Mouse (Mus musculus): Measurements from ENCODE around the gene Dgkb. TPM values are rescaled to one million over a fixed set of nuclear protein-coding genes. Genes with fewer than 3 reads are reported as not detected.
A peak's percentile ranks its signal among the peaks of the same experiment; 100 is the strongest.

Dgkb gene
- polyA plus RNA-seq, 1 experiment from 2014 or later = 4.7 TPM

DNA sequence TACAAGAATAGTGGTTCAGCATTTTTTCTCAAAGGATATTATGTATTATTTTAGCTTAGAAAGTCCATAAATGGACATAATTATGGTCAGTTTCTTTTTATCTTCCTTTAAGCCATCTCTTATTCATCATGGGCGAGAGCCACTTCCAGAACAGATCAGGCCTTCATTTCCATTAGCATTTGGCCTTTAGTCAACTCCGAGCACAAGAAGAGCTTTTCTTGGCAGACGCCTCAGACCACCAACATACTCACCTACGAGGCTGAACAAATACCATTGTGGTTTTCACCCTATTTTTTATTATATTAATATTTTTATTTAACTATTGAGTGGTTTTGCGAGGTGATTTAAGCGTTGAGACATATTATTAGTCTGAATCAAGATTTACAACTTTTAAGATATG is 759.6 kb downstream of the Dgkb start:
- no peak overlapping the region for H3K9ac ChIP-seq (ENCODE audit: low read length)
- DNase-seq (ENCODE audit: low spot score) (no peak), ATAC-seq (replicated peaks; ENCODE audit: low FRiP score, low TSS enrichment, low read depth) (no peak)
- H3K36me3 ChIP-seq (ENCODE audit: control insufficient read depth, insufficient read depth, low read length) = no peaks in the 10 kb centered on the region
- H3K4me1 ChIP-seq (replicated peaks; ENCODE audit: control insufficient read depth, insufficient read depth, low read length) = no peaks in the 10 kb centered on the region
- H3K27ac ChIP-seq (ENCODE audit: low read depth) = no peak overlapping the region
- no peaks in the 10 kb centered on the region for H3K9me3 ChIP-seq (ENCODE audit: control insufficient read depth, low read length)
- no peaks in the 10 kb centered on the region for H3K27me3 ChIP-seq (replicated peaks; ENCODE audit: control insufficient read depth, insufficient read depth, low read length)
- no peak overlapping the region for H3K4me3 ChIP-seq (ENCODE audit: low read depth, low read length)
- no peak overlapping the region for H3K4me2 ChIP-seq (ENCODE audit: low read length)
- WGBS = 73% methylated on average over 6 of the region's 6 CpGs

- WGBS = 74% methylated on average over 5 of the region's 5 CpGs
- H3K9me3 ChIP-seq (ENCODE audit: control insufficient read depth, low read length) = no peaks in the 10 kb centered on the region
- H3K27me3 ChIP-seq (replicated peaks; ENCODE audit: control insufficient read depth, insufficient read depth, low read length) = no peaks in the 10 kb centered on the region
- H3K4me2 ChIP-seq (ENCODE audit: low read length) = no peak overlapping the region
- no peak overlapping the region for H3K4me3 ChIP-seq (ENCODE audit: low read depth, low read length)
- H3K27ac ChIP-seq (ENCODE audit: low read depth) = no peak overlapping the region
- H3K36me3 ChIP-seq (ENCODE audit: control insufficient read depth, insufficient read depth, low read length) = no peaks in the 10 kb centered on the region
- H3K9ac ChIP-seq (ENCODE audit: low read length) = no peak overlapping the region
- DNase-seq (ENCODE audit: low spot score) = no peak
- ATAC-seq (replicated peaks; ENCODE audit: low FRiP score, low TSS enrichment, low read depth) = no peak
- no peaks in the 10 kb centered on the region for H3K4me1 ChIP-seq (replicated peaks; ENCODE audit: control insufficient read depth, insufficient read depth, low read length)
Observed at GRCm38 (mm10) chr12:38579191-38579817, 761.8 kb downstream of the Dgkb start.

DNA sequence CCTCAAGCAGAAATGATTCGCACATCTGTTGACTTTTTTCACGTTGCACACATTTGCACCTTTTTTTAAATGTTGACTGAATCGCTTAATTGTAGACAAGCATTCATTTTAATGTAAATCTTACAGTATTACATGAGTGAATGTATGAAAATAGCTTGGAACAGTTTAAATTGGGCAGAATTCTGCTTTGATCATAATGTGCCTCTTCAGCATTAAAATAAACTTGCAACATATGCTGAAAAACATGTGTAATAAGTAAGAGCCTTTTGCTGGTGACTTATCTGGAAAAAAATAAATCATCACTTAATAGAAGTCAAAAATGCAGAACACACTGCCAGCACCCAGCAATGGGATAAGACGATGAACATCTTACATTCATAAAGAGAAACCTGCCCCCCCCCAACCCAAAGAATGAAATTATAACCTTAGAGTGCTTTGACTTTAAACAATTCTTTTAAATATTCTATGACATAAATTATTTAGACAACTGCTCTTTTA is 768.9 kb downstream of the Dgkb start:
- WGBS = 71% methylated on average over 4 of the region's 4 CpGs
- ATAC-seq (replicated peaks; ENCODE audit: low FRiP score, low TSS enrichment, low read depth) (no peak), DNase-seq (ENCODE audit: low spot score) (no peak)
- Histone ChIP-seq H3K36me3 (ENCODE audit: control insufficient read depth, insufficient read depth, low read length) (no peaks in the 10 kb centered on the region), H3K4me2 (ENCODE audit: low read length) (no peak overlapping the region), H3K4me1 (replicated peaks; ENCODE audit: control insufficient read depth, insufficient read depth, low read length) (no peaks in the 10 kb centered on the region), H3K27ac (ENCODE audit: low read depth) (no peak overlapping the region), H3K9me3 (ENCODE audit: control insufficient read depth, low read length) (no peaks in the 10 kb centered on the region), H3K27me3 (replicated peaks; ENCODE audit: control insufficient read depth, insufficient read depth, low read length) (no peaks in the 10 kb centered on the region), H3K4me3 (ENCODE audit: low read depth, low read length) (no peak overlapping the region), H3K9ac (ENCODE audit: low read length) (no peak overlapping the region)

DNA sequence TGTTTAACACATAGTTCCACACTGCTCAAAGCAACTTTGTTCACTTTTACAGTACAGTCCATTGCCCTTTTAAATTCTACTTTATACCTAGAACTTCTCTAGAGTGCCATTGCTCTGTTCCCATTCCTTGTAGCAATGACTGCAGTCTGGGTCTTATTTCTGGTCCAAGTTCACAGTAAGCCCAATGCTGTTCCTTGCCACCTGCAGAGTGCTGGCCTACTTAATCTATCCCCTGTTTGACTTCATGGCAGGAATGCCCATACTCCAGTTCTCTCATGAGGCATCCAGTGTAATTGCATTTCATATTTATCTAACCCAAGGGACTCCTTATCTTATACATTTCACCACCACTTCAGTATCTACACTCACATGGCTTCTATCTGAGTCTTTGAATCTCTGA is 772.4 kb downstream of the Dgkb start:
- no peak overlapping the region for H3K4me3 ChIP-seq (ENCODE audit: low read depth, low read length)
- H3K27ac ChIP-seq (ENCODE audit: low read depth) = no peak overlapping the region
- DNase-seq (ENCODE audit: low spot score) = no peak
- no peak overlapping the region for H3K9ac ChIP-seq (ENCODE audit: low read length)
- no peak for ATAC-seq (replicated peaks; ENCODE audit: low FRiP score, low TSS enrichment, low read depth)
- peaks cover 3% of the 10 kb centered on the region; the same call in 1 of the 2 replicates for H3K4me1 ChIP-seq (replicated peaks; ENCODE audit: control insufficient read depth, insufficient read depth, low read length)
- no peaks in the 10 kb centered on the region for H3K36me3 ChIP-seq (ENCODE audit: control insufficient read depth, insufficient read depth, low read length)
- no peaks in the 10 kb centered on the region for H3K27me3 ChIP-seq (replicated peaks; ENCODE audit: control insufficient read depth, insufficient read depth, low read length)
- no peak overlapping the region for H3K4me2 ChIP-seq (ENCODE audit: low read length)
- H3K9me3 ChIP-seq (ENCODE audit: control insufficient read depth, low read length) = no peaks in the 10 kb centered on the region

- Histone ChIP-seq H3K4me2 (ENCODE audit: low read length) (no peak overlapping the region), H3K9ac (ENCODE audit: low read length) (no peak overlapping the region), H3K36me3 (ENCODE audit: control insufficient read depth, insufficient read depth, low read length) (no peaks in the 10 kb centered on the region), H3K4me3 (ENCODE audit: low read depth, low read length) (no peak overlapping the region), H3K4me1 (replicated peaks; ENCODE audit: control insufficient read depth, insufficient read depth, low read length) (peaks cover 7% of the 10 kb centered on the region), H3K27me3 (replicated peaks; ENCODE audit: control insufficient read depth, insufficient read depth, low read length) (no peaks in the 10 kb centered on the region), H3K27ac (ENCODE audit: low read depth) (no peak overlapping the region), H3K9me3 (ENCODE audit: control insufficient read depth, low read length) (no peaks in the 10 kb centered on the region)
- 86% methylated on average over 2 of the region's 2 CpGs for WGBS
- ATAC-seq (replicated peaks; ENCODE audit: low FRiP score, low TSS enrichment, low read depth) = no peak
- no peak for DNase-seq (ENCODE audit: low spot score)
Observed at GRCm38 (mm10) chr12:38593653-38594052, 776.1 kb downstream of the Dgkb start.

GRCm38 (mm10) chr12:38594055-38594454 is 776.5 kb downstream of the Dgkb start:
- Histone ChIP-seq H3K36me3 (ENCODE audit: control insufficient read depth, insufficient read depth, low read length) (no peaks in the 10 kb centered on the region), H3K27ac (ENCODE audit: low read depth) (no peak overlapping the region), H3K4me2 (ENCODE audit: low read length) (no peak overlapping the region), H3K4me1 (replicated peaks; ENCODE audit: control insufficient read depth, insufficient read depth, low read length) (peaks cover 7% of the 10 kb centered on the region), H3K9me3 (ENCODE audit: control insufficient read depth, low read length) (no peaks in the 10 kb centered on the region), H3K4me3 (ENCODE audit: low read depth, low read length) (no peak overlapping the region), H3K27me3 (replicated peaks; ENCODE audit: control insufficient read depth, insufficient read depth, low read length) (no peaks in the 10 kb centered on the region), H3K9ac (ENCODE audit: low read length) (no peak overlapping the region)
- DNase-seq (ENCODE audit: low spot score) (no peak), ATAC-seq (replicated peaks; ENCODE audit: low FRiP score, low TSS enrichment, low read depth) (no peak)
- 26% methylated on average over 3 of the region's 3 CpGs for WGBS

DNA sequence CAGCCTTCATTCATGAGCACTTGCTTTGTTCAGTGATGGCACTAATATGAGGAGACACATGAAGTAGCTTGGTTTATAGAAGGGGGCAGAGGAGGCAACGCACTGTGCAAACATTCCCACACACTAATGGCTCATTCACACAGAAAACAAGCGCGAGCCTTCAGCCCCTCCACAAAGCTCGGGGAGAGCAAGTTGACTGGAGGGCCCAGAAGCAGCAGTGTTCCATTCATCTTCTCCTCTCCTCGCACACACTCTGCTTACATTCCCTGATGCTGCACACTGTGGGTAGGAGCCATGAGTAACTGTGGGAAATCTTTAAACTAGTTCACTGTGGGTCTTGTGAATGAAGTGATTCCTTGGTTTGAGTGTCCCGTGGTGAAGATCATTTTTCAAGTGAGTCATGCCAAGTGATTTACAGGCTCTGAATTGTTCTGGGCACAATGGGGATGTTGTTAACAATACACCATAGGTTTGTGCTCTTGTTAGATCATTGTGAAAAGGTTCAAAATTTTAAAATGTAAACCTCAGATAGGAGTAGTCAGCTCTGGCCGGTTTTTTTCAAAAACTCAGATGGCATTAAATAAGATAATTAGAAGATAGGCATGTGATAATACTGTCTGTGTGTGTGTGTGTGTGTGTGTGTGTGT is 779.0 kb downstream of the Dgkb start:
- peaks cover 7% of the 10 kb centered on the region for H3K4me1 ChIP-seq (replicated peaks; ENCODE audit: control insufficient read depth, insufficient read depth, low read length)
- DNase-seq (ENCODE audit: low spot score) (peak; percentile 54), ATAC-seq (replicated peaks; ENCODE audit: low FRiP score, low TSS enrichment, low read depth) (no peak)
- no peaks in the 10 kb centered on the region for H3K36me3 ChIP-seq (ENCODE audit: control insufficient read depth, insufficient read depth, low read length)
- no peak overlapping the region for H3K9ac ChIP-seq (ENCODE audit: low read length)
- no peak overlapping the region for H3K27ac ChIP-seq (ENCODE audit: low read depth)
- H3K27me3 ChIP-seq (replicated peaks; ENCODE audit: control insufficient read depth, insufficient read depth, low read length) = no peaks in the 10 kb centered on the region
- no peaks in the 10 kb centered on the region for H3K9me3 ChIP-seq (ENCODE audit: control insufficient read depth, low read length)
- WGBS = 32% methylated on average over 7 of the region's 7 CpGs
- no peak overlapping the region for H3K4me2 ChIP-seq (ENCODE audit: low read length)
- no peak overlapping the region for H3K4me3 ChIP-seq (ENCODE audit: low read depth, low read length)

DNA sequence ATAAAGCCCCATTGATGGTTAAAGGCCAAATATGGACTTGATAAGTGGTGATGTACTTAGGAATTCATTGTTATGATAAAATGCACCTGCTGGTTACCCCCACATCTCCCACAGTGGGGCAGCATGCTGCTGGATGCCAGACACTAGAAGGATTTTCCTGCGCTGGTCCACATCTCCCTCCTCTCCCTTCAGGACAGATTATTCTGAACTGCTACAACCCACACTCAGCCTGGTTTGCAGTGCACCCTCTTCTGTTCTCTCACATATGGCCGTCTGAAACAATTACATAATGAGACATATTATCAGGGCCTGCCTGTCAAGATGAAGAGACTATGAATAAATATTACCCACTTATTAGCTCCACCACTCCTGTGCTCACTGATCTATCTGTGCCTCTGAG is 780.6 kb downstream of the Dgkb start:
- WGBS = 43% methylated on average over 2 of the region's 2 CpGs
- H3K9ac ChIP-seq (ENCODE audit: low read length) = no peak overlapping the region
- H3K27ac ChIP-seq (ENCODE audit: low read depth) = no peak overlapping the region
- no peaks in the 10 kb centered on the region for H3K27me3 ChIP-seq (replicated peaks; ENCODE audit: control insufficient read depth, insufficient read depth, low read length)
- H3K4me3 ChIP-seq (ENCODE audit: low read depth, low read length) = no peak overlapping the region
- no peak overlapping the region for H3K4me2 ChIP-seq (ENCODE audit: low read length)
- peaks cover 7% of the 10 kb centered on the region for H3K4me1 ChIP-seq (replicated peaks; ENCODE audit: control insufficient read depth, insufficient read depth, low read length)
- ATAC-seq (replicated peaks; ENCODE audit: low FRiP score, low TSS enrichment, low read depth) = 0 out of 2 replicates have a peak, but pooled peaks have one; percentile 23
- H3K9me3 ChIP-seq (ENCODE audit: control insufficient read depth, low read length) = no peaks in the 10 kb centered on the region
- DNase-seq (ENCODE audit: low spot score) = no peak
- H3K36me3 ChIP-seq (ENCODE audit: control insufficient read depth, insufficient read depth, low read length) = no peaks in the 10 kb centered on the region

All from intestine, embryonic 14.5 days (tissue).